Mouse (Mus musculus): Measurements from ENCODE around the gene Lefty1. TPM values are rescaled to one million over a fixed set of nuclear protein-coding genes. Genes with fewer than 3 reads are reported as not detected.
A peak's percentile ranks its signal among the peaks of the same experiment; 100 is the strongest.

Lefty1 gene
- polyA plus RNA-seq, 1 experiment from 2014 or later, result 1.2 TPM

GRCm38 (mm10) chr1:180903666-180904038, 31.2 kb upstream of the Lefty1 start:
- Histone ChIP-seq H3K4me1 (ENCODE audit: control insufficient read depth, insufficient read depth, low read length) (peaks cover 5% of the 10 kb centered on the region; the same call in 1 of the 2 replicates), H3K9ac (ENCODE audit: low read depth, low read length) (peak overlapping the region; percentile 88), H3K27me3 (ENCODE audit: control insufficient read depth, insufficient read depth, low read length) (no peaks in the 10 kb centered on the region), H3K9me3 (replicated peaks; ENCODE audit: control insufficient read depth, low read length) (no peaks in the 10 kb centered on the region), H3K27ac (ENCODE audit: low read depth, low read length) (peak overlapping the region; percentile 90), H3K36me3 (ENCODE audit: control insufficient read depth, insufficient read depth, low read length) (peaks cover 13% of the 10 kb centered on the region), H3K4me3 (ENCODE audit: low read depth, low read length) (peak overlapping the region; percentile 78), H3K4me2 (peak overlapping the region; percentile 87)
- WGBS (ENCODE audit: insufficient replicate concordance), result 36% methylated on average over 10 of the region's 10 CpGs
- ATAC-seq (replicated peaks; ENCODE audit: insufficient number of reproducible peaks, low FRiP score, low TSS enrichment), result no peak

- peak within 1 kb of the TSS; percentile 90 for H3K27ac ChIP-seq (ENCODE audit: low read depth, low read length)
- H3K4me2 ChIP-seq, result peak within 1 kb of the TSS; percentile 87
- H3K4me3 ChIP-seq (ENCODE audit: low read depth, low read length), result peak within 1 kb of the TSS; percentile 78
- peak within 1 kb of the TSS; percentile 88 for H3K9ac ChIP-seq (ENCODE audit: low read depth, low read length)
- peaks cover 5% of the 10 kb centered on the region; the same call in 1 of the 2 replicates for H3K4me1 ChIP-seq (ENCODE audit: control insufficient read depth, insufficient read depth, low read length)
- peaks cover 13% of the 10 kb centered on the region for H3K36me3 ChIP-seq (ENCODE audit: control insufficient read depth, insufficient read depth, low read length)
- H3K9me3 ChIP-seq (replicated peaks; ENCODE audit: control insufficient read depth, low read length), result no peaks in the 10 kb centered on the region
- under 1% methylated on average over 52 of the region's 52 CpGs for WGBS (ENCODE audit: insufficient replicate concordance)
- ATAC-seq (replicated peaks; ENCODE audit: insufficient number of reproducible peaks, low FRiP score, low TSS enrichment), result peak; percentile 94
- H3K27me3 ChIP-seq (ENCODE audit: control insufficient read depth, insufficient read depth, low read length), result no peaks in the 10 kb centered on the region
Measured at GRCm38 (mm10) chr1:180904039-180904814, 30.6 kb upstream of the Lefty1 start, which contains the start of gene Pycr2. Gene Pycr2 (plus strand): TSS chr1:180904293.

- Histone ChIP-seq H3K4me1 (ENCODE audit: control insufficient read depth, insufficient read depth, low read length) (peaks cover 5% of the 10 kb centered on the region; the same call in 1 of the 2 replicates), H3K27me3 (ENCODE audit: control insufficient read depth, insufficient read depth, low read length) (no peaks in the 10 kb centered on the region), H3K4me3 (ENCODE audit: low read depth, low read length) (peak overlapping the region; percentile 78), H3K36me3 (ENCODE audit: control insufficient read depth, insufficient read depth, low read length) (peaks cover 13% of the 10 kb centered on the region), H3K9ac (ENCODE audit: low read depth, low read length) (peak overlapping the region; percentile 88), H3K4me2 (peak overlapping the region; percentile 87), H3K9me3 (replicated peaks; ENCODE audit: control insufficient read depth, low read length) (no peaks in the 10 kb centered on the region), H3K27ac (ENCODE audit: low read depth, low read length) (peak overlapping the region; percentile 71)
- 3% methylated on average over 5 of the region's 5 CpGs for WGBS (ENCODE audit: insufficient replicate concordance)
- no peak for ATAC-seq (replicated peaks; ENCODE audit: insufficient number of reproducible peaks, low FRiP score, low TSS enrichment)
Measured at GRCm38 (mm10) chr1:180904815-180905080, 30.1 kb upstream of the Lefty1 start.

- ATAC-seq (replicated peaks; ENCODE audit: insufficient number of reproducible peaks, low FRiP score, low TSS enrichment), result no peak
- Histone ChIP-seq H3K36me3 (ENCODE audit: control insufficient read depth, insufficient read depth, low read length) (peaks cover 13% of the 10 kb centered on the region), H3K4me2 (peak overlapping the region; percentile 87), H3K9ac (ENCODE audit: low read depth, low read length) (peak overlapping the region; percentile 88), H3K27ac (ENCODE audit: low read depth, low read length) (no peak overlapping the region; the same call in 1 of the 2 replicates), H3K4me1 (ENCODE audit: control insufficient read depth, insufficient read depth, low read length) (peaks cover 5% of the 10 kb centered on the region; the same call in 1 of the 2 replicates), H3K9me3 (replicated peaks; ENCODE audit: control insufficient read depth, low read length) (no peaks in the 10 kb centered on the region), H3K4me3 (ENCODE audit: low read depth, low read length) (peak overlapping the region; percentile 78), H3K27me3 (ENCODE audit: control insufficient read depth, insufficient read depth, low read length) (no peaks in the 10 kb centered on the region)
- 60% methylated on average over 6 of the region's 6 CpGs for WGBS (ENCODE audit: insufficient replicate concordance)
Measured at GRCm38 (mm10) chr1:180905307-180905706, 29.5 kb upstream of the Lefty1 start.

GRCm38 (mm10) chr1:180905876-180906275, 28.9 kb upstream of the Lefty1 start:
- no peak overlapping the region for H3K27ac ChIP-seq (ENCODE audit: low read depth, low read length)
- H3K4me1 ChIP-seq (ENCODE audit: control insufficient read depth, insufficient read depth, low read length), result peaks cover 5% of the 10 kb centered on the region; the same call in 1 of the 2 replicates
- H3K4me3 ChIP-seq (ENCODE audit: low read depth, low read length), result peak overlapping the region; percentile 78
- peak overlapping the region; percentile 87 for H3K4me2 ChIP-seq
- peaks cover 13% of the 10 kb centered on the region for H3K36me3 ChIP-seq (ENCODE audit: control insufficient read depth, insufficient read depth, low read length)
- no peaks in the 10 kb centered on the region for H3K27me3 ChIP-seq (ENCODE audit: control insufficient read depth, insufficient read depth, low read length)
- peak overlapping the region; percentile 88 for H3K9ac ChIP-seq (ENCODE audit: low read depth, low read length)
- ATAC-seq (replicated peaks; ENCODE audit: insufficient number of reproducible peaks, low FRiP score, low TSS enrichment), result no peak
- WGBS (ENCODE audit: insufficient replicate concordance), result 89% methylated on average over 17 of the region's 17 CpGs
- no peaks in the 10 kb centered on the region for H3K9me3 ChIP-seq (replicated peaks; ENCODE audit: control insufficient read depth, low read length)

GRCm38 (mm10) chr1:180906461-180907147, 28.2 kb upstream of the Lefty1 start:
- Histone ChIP-seq H3K4me1 (ENCODE audit: control insufficient read depth, insufficient read depth, low read length) (peaks cover 5% of the 10 kb centered on the region), H3K27me3 (ENCODE audit: control insufficient read depth, insufficient read depth, low read length) (no peaks in the 10 kb centered on the region; the same call in 1 of the 2 replicates), H3K36me3 (ENCODE audit: control insufficient read depth, insufficient read depth, low read length) (peaks cover 13% of the 10 kb centered on the region), H3K4me2 (peak overlapping the region; percentile 87), H3K9ac (ENCODE audit: low read depth, low read length) (no peak overlapping the region), H3K9me3 (replicated peaks; ENCODE audit: control insufficient read depth, low read length) (no peaks in the 10 kb centered on the region), H3K27ac (ENCODE audit: low read depth, low read length) (no peak overlapping the region), H3K4me3 (ENCODE audit: low read depth, low read length) (peak overlapping the region; percentile 78)
- ATAC-seq (replicated peaks; ENCODE audit: insufficient number of reproducible peaks, low FRiP score, low TSS enrichment), result no peak
- 82% methylated on average over 24 of the region's 24 CpGs for WGBS (ENCODE audit: insufficient replicate concordance)

- no peak overlapping the region for H3K9ac ChIP-seq (ENCODE audit: low read depth, low read length)
Measured at GRCm38 (mm10) chr1:180911138-180911537, 23.7 kb upstream of the Lefty1 start.

GRCm38 (mm10) chr1:180911653-180912287, 23.1 kb upstream of the Lefty1 start:
- WGBS (ENCODE audit: insufficient replicate concordance), result 42% methylated on average over 20 of the region's 20 CpGs
- Histone ChIP-seq H3K4me3 (ENCODE audit: low read depth, low read length) (no peak overlapping the region), H3K4me2 (peak overlapping the region; percentile 56), H3K9me3 (replicated peaks; ENCODE audit: control insufficient read depth, low read length) (no peaks in the 10 kb centered on the region), H3K9ac (ENCODE audit: low read depth, low read length) (no peak overlapping the region), H3K36me3 (ENCODE audit: control insufficient read depth, insufficient read depth, low read length) (peaks cover 5% of the 10 kb centered on the region), H3K4me1 (ENCODE audit: control insufficient read depth, insufficient read depth, low read length) (no peaks in the 10 kb centered on the region; the same call in 1 of the 2 replicates), H3K27ac (ENCODE audit: low read depth, low read length) (no peak overlapping the region; the same call in 1 of the 2 replicates), H3K27me3 (ENCODE audit: control insufficient read depth, insufficient read depth, low read length) (no peaks in the 10 kb centered on the region; the same call in 1 of the 2 replicates)
- ATAC-seq (replicated peaks; ENCODE audit: insufficient number of reproducible peaks, low FRiP score, low TSS enrichment), result no peak

More at GRCm38 (mm10) chr1:180911138-180911537, 23.7 kb upstream of the Lefty1 start:
- Histone ChIP-seq H3K27me3 (ENCODE audit: control insufficient read depth, insufficient read depth, low read length) (no peaks in the 10 kb centered on the region; the same call in 1 of the 2 replicates), H3K36me3 (ENCODE audit: control insufficient read depth, insufficient read depth, low read length) (peaks cover 11% of the 10 kb centered on the region), H3K4me3 (ENCODE audit: low read depth, low read length) (no peak overlapping the region), H3K9me3 (replicated peaks; ENCODE audit: control insufficient read depth, low read length) (no peaks in the 10 kb centered on the region), H3K27ac (ENCODE audit: low read depth, low read length) (no peak overlapping the region; the same call in 1 of the 2 replicates), H3K4me2 (peak overlapping the region; percentile 56), H3K4me1 (ENCODE audit: control insufficient read depth, insufficient read depth, low read length) (no peaks in the 10 kb centered on the region; the same call in none of the 2 replicates)
- WGBS (ENCODE audit: insufficient replicate concordance), result 38% methylated on average over 8 of the region's 8 CpGs
- ATAC-seq (replicated peaks; ENCODE audit: insufficient number of reproducible peaks, low FRiP score, low TSS enrichment), result no peak
